Mouse (Mus musculus) intestine, embryonic 14.5 days (tissue): ENCODE measurements around the gene 4921509C19Rik. TPM values are rescaled to one million over a fixed set of nuclear protein-coding genes. Genes with fewer than 3 reads are reported as not detected.
"Not testable (repeated sequence)": the region's sequence is repeated elsewhere in the genome, so short reads cannot be mapped to it uniquely, and the experiment has no call there.

ENCODE experiments used
- ATAC-seq: fragments of 200-750 bp; cut with Nextera tagmentation; replicated peaks from 2 replicates; pipeline ENCODE4 v1.8.0; 2017; ENCODE audit warnings: low read depth, moderate number of reproducible peaks, moderate TSS enrichment, moderate library complexity; ENCODE audit not compliant: low FRiP score, low TSS enrichment
- DNase-seq: peaks from one replicate; pipeline ENCODE4 v3.0.0-alpha.2; 2018; ENCODE audit warnings: low spot score
- H3K27ac ChIP-seq: fragments of 300-500 bp; sonication (generic); 2 replicates; pipeline ENCODE4 v1.5.1; 2014; ENCODE audit warnings: low read depth, mild to moderate bottlenecking, control low read depth
- H3K27me3 ChIP-seq: fragments of 300-500 bp; sonication (generic); replicated peaks from 2 replicates; pipeline ENCODE4 v1.6.1; 2014; ENCODE audit warnings: low read length, control low read depth; ENCODE audit not compliant: control insufficient read depth, insufficient read depth
- H3K36me3 ChIP-seq: fragments of 300-500 bp; sonication (generic); 2 replicates; pipeline ENCODE4 v1.6.1; 2014; ENCODE audit warnings: low read length, control low read depth; ENCODE audit not compliant: control insufficient read depth, insufficient read depth
- H3K4me1 ChIP-seq: fragments of 300-500 bp; sonication (generic); replicated peaks from 2 replicates; pipeline ENCODE4 v1.6.1; 2014; ENCODE audit warnings: low read length, control low read depth, mixed read lengths; ENCODE audit not compliant: control insufficient read depth, insufficient read depth
- H3K4me2 ChIP-seq: fragments of 300-500 bp; sonication (generic); 2 replicates; pipeline ENCODE4 v1.6.1; 2014; ENCODE audit warnings: low read length
- H3K4me3 ChIP-seq: fragments of 300-500 bp; sonication (generic); 2 replicates; pipeline ENCODE4 v1.5.1; 2014; ENCODE audit warnings: low read depth, low read length, control low read depth, mixed read lengths
- H3K9ac ChIP-seq: fragments of 300-500 bp; sonication (generic); 2 replicates; pipeline ENCODE4 v1.6.1; 2014; ENCODE audit warnings: mild to moderate bottlenecking, low read length
- H3K9me3 ChIP-seq: fragments of 300-500 bp; sonication (generic); 2 replicates; pipeline ENCODE4 v1.6.1; 2016; ENCODE audit warnings: low read length, control low read depth; ENCODE audit not compliant: control insufficient read depth
- WGBS: fragments of 180-500 bp; shearing (Covaris S2); extraction: QIAGEN DNeasy Blood & Tissue Kit; methylation state at CpG from one replicate; pipeline ENCODE4 v1.1.7; 2014; 5-methylcytosine and 5-hydroxymethylcytosine counted together
- polyA plus RNA-seq: library from polyadenylated mRNA; unstranded; fragments of >200 nt; fragmentation: Nextera tagmentation; extraction: Ambion mirVana; gene quantifications from 2 replicates; pipeline ENCODE4 v1.2.1, GENCODE M21; 2014

Gene 4921509C19Rik
- polyA plus RNA-seq, 1 experiment from 2014 or later = not detected

DNA sequence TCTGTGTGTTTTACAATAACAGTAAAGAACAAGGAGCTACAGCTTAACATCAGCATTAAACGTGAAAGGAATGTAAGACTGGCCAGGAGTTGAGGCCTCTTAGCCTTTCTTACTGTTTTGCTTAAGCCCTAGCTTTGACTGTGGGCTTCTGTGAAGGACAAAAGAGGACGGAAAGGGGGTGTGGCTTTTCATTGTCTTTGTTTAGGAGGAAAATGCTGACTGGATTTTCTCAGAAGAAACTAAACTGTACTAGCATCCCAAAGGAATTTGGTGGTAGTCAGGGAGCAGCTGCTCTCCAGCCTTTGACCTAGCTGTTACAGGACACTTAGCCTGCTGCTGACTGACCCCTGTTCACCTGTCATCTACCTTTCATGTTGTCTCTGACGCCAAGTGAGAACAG, 22.4 kb upstream of the 4921509C19Rik start:
- Histone ChIP-seq H3K27ac (no peak overlapping the region), H3K9me3 (no peaks in the 10 kb centered on the region), H3K4me2 (no peak overlapping the region), H3K4me3 (no peak overlapping the region), H3K9ac (no peak overlapping the region), H3K27me3 (no peaks in the 10 kb centered on the region), H3K4me1 (no peaks in the 10 kb centered on the region), H3K36me3 (peaks cover 68% of the 10 kb centered on the region)
- ATAC-seq = no peak
- DNase-seq = no peak
- 71% methylated on average over 3 of the region's 3 CpGs for WGBS

GRCm38 (mm10) chr2:151494035-151494803, 18.3 kb upstream of the 4921509C19Rik start, which contains the start of gene Nsfl1c:
Gene Nsfl1c, plus strand, starts transcription at chr2:151494182.
- under 1% methylated on average over 71 of the region's 73 CpGs for WGBS
- Histone ChIP-seq H3K9me3 (no peaks in the 10 kb centered on the region), H3K9ac (peak within 1 kb of the TSS; percentile 95), H3K4me1 (no peaks in the 10 kb centered on the region), H3K4me3 (peak within 1 kb of the TSS; percentile 95), H3K4me2 (peak within 1 kb of the TSS; percentile 76), H3K36me3 (peaks cover 30% of the 10 kb centered on the region), H3K27ac (0 out of 2 replicates have a peak within 1 kb of the TSS, but pooled peaks have one; percentile 43), H3K27me3 (no peaks in the 10 kb centered on the region)
- peak; percentile 100 for ATAC-seq
- peak; percentile 99 for DNase-seq

DNA sequence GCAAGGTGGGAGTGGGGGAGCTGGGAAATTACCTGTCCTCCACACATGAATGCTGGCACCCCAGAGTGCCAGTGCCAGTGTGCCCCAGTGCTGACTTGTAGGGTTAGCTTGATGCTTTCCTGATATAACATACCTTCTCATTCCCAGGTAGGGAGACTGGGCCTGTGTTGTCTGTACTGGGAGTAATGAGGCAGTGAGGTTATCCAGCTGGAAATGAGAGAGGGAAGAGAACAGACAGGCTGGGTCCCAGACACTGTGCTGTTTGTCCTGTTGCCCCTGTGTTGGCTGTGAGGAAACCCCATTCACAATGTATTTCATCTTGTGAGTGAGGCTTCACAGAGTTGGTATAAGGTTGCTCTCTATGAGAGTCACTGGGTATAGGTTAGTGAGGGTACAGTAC, 10.5 kb upstream of the 4921509C19Rik start:
- Histone ChIP-seq H3K27me3 (no peaks in the 10 kb centered on the region), H3K9me3 (no peaks in the 10 kb centered on the region), H3K9ac (no peak overlapping the region), H3K4me3 (no peak overlapping the region), H3K27ac (no peak overlapping the region), H3K4me1 (no peaks in the 10 kb centered on the region), H3K36me3 (no peaks in the 10 kb centered on the region), H3K4me2 (no peak overlapping the region)
- DNase-seq = no peak
- no peak for ATAC-seq

- H3K4me2 ChIP-seq, H3K36me3 ChIP-seq, ATAC-seq, H3K4me3 ChIP-seq, H3K4me1 ChIP-seq, H3K9ac ChIP-seq, H3K27ac ChIP-seq, H3K9me3 ChIP-seq, H3K27me3 ChIP-seq: not testable (repeated sequence)
- peak; percentile 27 for DNase-seq
- 73% methylated on average over 4 of the region's 4 CpGs for WGBS
Observed at GRCm38 (mm10) chr2:151434971-151435370, 41.0 kb downstream of the 4921509C19Rik start.

DNA sequence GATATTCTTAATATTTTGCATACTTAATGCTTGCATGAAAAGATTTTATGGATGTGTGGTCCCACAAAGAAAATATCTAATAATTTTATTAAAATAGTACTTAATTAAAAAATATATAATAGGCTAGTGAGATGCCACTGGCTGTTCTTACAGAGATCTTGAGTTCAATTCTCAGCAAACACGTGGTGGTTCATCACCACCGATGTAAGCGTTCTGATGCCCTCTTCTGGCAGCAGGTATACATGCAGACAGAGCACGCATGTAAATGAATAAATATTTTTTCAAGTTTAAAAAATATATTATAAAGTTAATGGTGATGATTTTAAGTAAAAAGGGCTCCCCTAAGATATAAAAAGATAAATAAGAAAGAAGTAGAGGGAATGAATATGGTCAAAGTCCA, 41.8 kb downstream of the 4921509C19Rik start:
- H3K9ac ChIP-seq, H3K36me3 ChIP-seq, H3K4me2 ChIP-seq, H3K4me1 ChIP-seq, H3K27me3 ChIP-seq, H3K9me3 ChIP-seq, DNase-seq, H3K4me3 ChIP-seq, H3K27ac ChIP-seq, ATAC-seq: not testable (repeated sequence)
- WGBS = 57% methylated on average over 4 of the region's 4 CpGs

Other genes with a start within 250 kb of the 4921509C19Rik start
- 203 and 225 TPM in 2 replicates for gene Nsfl1c, start 18.0 kb upstream of the 4921509C19Rik start, polyA plus RNA-seq
- 710 and 737 TPM in 2 replicates for gene Fkbp1a, start 66.3 kb upstream of the 4921509C19Rik start, polyA plus RNA-seq
- gene Sdcbp2, start 96.5 kb upstream of the 4921509C19Rik start, polyA plus RNA-seq = 9.5 and 10.3 TPM in 2 replicates
- gene Snph, start 156.4 kb upstream of the 4921509C19Rik start, polyA plus RNA-seq = 2.4 and 2.8 TPM in 2 replicates
- not detected in 2 replicates for gene Rad21l, start 192.4 kb upstream of the 4921509C19Rik start, polyA plus RNA-seq
- 2.3 and 2.7 TPM in 2 replicates for gene Tmem74b, start 225.9 kb upstream of the 4921509C19Rik start, polyA plus RNA-seq